Mouse (Mus musculus): ENCODE data around the gene Ccdc171.
"Not testable (repeated sequence)": the region's sequence is repeated elsewhere in the genome, so short reads cannot be mapped to it uniquely, and the experiment has no call there.

Ccdc171 gene

GRCm38 (mm10) chr4:83657021-83657420 is 131.7 kb downstream of the Ccdc171 start:
- no peak for DNase-seq (ENCODE audit: low spot score)

GRCm38 (mm10) chr4:83658415-83658814 is 133.1 kb downstream of the Ccdc171 start:
- DNase-seq (ENCODE audit: low spot score), result no peak

DNA sequence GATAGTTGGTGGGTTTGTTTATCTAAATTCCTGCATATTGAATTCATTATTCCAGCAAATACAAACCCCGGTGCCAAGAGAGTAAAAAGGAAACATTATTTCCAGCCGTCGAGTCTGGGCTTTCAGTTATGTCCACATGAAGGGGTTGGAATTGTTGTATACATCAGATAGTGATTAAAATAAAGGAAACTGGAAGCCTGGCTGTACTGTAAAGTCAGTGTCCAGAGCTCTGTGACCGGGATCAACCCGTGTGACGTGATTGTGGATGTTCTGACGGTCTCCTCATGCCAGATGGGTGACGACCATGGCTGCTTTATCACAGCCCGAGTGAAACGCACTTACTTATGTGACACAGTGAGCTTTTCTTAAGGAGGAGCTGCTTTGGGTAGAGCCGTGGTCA is 134.1 kb downstream of the Ccdc171 start:
- no peak for DNase-seq (ENCODE audit: low spot score)

GRCm38 (mm10) chr4:83661519-83662271 is 136.3 kb downstream of the Ccdc171 start:
- DNase-seq (ENCODE audit: low spot score), result no peak

DNA sequence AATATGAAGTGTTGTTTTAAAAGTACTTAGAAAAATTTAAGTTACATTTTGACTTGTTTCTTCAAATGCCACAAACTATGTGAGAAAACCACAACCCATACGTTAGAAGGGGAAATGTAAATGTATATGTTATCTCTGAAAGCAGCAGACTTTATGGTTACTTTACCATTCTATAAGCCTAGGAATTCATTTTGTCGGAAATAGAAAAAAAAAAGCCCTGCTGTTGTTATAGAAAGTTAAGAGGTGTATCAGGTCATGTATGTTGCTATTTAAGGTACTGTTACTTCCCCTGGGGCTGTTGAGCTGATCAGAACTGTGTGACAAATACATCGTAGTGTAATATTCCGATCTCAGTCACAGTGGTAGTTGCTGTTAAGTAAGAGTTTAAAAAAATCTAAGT is 137.0 kb downstream of the Ccdc171 start:
- DNase-seq (ENCODE audit: low spot score), result no peak

- DNase-seq (ENCODE audit: low spot score), result no peak
Observed at GRCm38 (mm10) chr4:83669552-83669951, 144.2 kb downstream of the Ccdc171 start.

DNA sequence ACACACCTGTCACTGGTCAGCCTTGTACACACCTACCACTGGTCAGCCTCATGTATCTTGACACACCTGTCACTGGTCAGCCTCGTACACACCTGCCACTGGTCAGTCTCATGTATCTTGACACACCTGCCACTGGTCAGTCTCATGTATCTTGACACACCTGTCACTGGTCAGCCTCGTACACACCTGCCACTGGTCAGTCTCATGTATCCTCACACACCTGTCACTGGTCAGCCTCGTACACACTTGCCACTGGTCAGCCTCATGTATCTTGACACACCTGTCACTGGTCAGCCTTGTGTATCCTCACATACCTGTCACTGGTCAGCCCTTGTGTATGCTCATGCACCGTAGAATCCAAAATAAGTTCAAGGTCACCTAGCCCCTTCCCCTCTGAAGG is 150.0 kb downstream of the Ccdc171 start:
- not testable (repeated sequence) for DNase-seq (ENCODE audit: low spot score)

- no peak for DNase-seq (ENCODE audit: low spot score)
Observed at GRCm38 (mm10) chr4:83676444-83676843, 151.1 kb downstream of the Ccdc171 start.

DNA sequence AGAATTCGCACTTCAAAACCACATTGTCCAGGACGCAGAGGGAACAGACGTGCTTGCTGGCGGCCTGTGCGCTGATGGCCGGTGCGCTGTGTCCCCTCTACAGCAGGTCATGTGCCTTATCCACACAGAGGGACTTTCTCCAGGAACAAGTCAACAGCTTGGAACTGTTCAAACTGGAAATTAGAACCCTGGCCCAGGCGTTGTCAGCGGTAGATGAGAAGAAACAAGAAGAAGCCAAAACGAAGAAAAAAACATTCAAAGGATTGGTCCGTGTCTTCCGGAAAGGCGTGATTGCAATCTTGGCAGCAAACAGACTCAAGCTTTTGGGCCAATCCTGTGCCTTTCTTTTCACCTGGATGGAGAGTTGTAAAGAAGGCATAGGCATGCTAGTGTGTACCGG is 155.7 kb downstream of the Ccdc171 start:
- DNase-seq (ENCODE audit: low spot score), result no peak

DNA sequence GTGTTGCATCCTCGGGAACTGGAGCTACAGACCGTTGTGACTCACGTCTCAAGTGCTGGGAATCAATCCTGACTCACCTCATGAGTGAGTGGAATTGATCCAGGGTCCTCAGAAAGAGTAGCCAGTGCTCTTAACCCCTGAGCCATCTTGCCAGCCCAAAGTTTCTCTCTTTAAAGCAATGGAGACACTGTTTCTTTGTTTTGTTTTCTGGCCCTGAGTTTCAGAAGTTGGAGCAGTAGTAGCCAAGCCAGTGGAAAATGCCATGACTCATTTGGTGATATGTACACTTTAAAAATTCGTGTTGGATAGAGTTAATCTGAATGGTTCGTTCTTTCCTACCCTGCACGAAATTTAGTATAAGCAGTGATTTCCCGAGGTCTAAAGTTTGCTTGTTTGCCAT is 157.5 kb downstream of the Ccdc171 start:
- no peak for DNase-seq (ENCODE audit: low spot score)

- DNase-seq (ENCODE audit: low spot score), result no peak
Observed at GRCm38 (mm10) chr4:83700190-83700589, 174.8 kb downstream of the Ccdc171 start.

DNA sequence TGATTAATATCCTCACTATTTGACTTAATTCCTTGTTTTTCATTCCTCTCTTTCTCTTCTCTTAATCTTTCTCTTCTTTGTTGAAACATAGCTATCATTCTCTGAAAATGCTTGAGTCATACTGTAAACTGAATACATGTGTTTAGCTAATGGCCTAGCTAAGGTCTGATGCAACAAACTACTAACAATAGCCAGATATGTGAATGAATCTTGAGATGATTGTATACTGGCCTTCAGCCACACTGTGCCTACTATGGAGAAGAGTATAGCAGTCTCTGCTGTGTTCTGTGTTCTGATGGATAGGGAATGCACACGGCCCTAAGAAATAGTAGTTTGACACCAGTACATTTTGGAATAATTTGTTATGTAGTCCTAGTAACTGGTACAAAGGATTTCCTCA is 191.7 kb downstream of the Ccdc171 start:
- DNase-seq (ENCODE audit: low spot score), result no peak

DNA sequence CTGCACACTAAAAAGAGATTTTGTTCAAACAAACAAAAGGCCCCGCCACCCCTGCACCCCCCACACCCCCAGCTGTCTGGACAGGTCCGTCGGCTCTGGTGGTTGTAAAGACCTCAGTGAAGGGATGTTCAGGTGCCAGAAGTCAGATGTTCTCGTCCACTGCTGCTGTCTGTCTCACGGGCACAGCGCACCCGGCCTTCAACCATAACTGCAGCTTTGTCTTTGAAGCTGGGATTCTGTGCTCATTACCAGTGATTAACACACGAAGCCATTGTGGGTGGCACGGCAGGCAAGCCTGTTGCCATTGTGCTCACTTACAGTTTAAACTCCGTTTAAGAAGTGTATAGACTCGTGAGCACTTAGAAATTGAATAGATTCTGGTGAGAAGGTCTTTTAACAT is 194.5 kb downstream of the Ccdc171 start:
- no peak for DNase-seq (ENCODE audit: low spot score)

DNA sequence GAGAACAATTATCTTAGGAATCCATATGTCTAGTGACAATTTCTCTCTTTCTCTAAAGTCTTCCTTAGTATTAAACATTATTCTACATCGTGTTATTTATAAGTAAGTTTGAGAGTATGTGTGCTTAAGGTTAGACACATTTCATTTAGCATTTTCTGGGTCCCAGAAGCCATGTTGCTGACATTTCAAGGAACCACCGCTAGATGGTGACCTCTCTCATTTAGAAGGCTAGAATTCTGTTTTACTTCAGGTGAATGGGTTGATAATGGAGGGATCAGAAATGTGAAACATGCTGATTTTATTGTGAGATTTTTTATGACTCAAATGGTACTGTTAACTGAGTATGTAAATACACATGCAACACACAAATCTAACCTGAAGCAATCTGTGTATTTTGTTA is 199.8 kb downstream of the Ccdc171 start:
- no peak for DNase-seq (ENCODE audit: low spot score)

- DNase-seq (ENCODE audit: low spot score), result no peak
Observed at GRCm38 (mm10) chr4:83739137-83739890, 214.0 kb downstream of the Ccdc171 start.

DNA sequence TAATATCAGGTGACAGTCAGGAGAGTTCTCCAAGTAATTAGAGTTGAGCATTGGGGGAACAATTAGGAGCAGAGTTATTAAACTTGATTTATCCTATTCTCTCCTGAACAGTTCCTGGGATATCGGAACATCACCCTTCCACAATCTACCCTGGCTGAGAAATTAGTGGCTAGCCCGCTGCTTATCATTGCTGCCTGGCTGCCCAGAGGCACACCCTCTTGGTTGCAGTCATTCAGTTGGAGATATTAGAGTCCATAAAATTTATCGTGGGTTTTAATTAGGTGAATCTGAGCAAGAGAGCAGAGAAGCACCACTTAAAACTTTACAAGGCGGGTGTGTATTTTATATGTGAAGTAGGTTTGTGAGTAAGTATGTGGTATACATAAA is 214.5 kb downstream of the Ccdc171 start:
- DNase-seq (ENCODE audit: low spot score), result no peak

GRCm38 (mm10) chr4:83742806-83743460 is 217.6 kb downstream of the Ccdc171 start:
- DNase-seq (ENCODE audit: low spot score), result no peak

DNA sequence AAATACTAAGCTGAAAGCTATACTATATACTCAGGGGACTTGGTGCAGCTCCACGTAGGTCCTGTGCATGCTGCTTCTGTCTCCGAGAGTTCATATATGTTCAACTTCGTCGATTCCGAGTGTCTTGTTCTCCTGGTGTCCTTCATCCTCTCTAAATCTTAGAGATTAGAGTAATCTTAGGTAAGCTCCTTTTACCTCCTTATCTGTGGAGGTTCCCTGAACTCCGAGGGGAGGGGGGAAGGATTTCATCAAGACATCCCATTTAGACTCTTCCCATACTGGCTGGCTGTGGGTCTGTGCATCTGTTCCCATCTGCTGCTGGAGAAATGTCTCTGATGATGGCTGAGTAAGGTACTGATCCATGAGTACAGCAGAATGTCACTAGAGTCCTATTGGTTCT is 249.8 kb downstream of the Ccdc171 start:
- DNase-seq (ENCODE audit: low spot score), result no peak

- no peak for DNase-seq (ENCODE audit: low spot score)
Observed at GRCm38 (mm10) chr4:83780044-83780443, 254.7 kb downstream of the Ccdc171 start.

GRCm38 (mm10) chr4:83785115-83785514 is 259.8 kb downstream of the Ccdc171 start:
- no peak for DNase-seq (ENCODE audit: low spot score)

DNA sequence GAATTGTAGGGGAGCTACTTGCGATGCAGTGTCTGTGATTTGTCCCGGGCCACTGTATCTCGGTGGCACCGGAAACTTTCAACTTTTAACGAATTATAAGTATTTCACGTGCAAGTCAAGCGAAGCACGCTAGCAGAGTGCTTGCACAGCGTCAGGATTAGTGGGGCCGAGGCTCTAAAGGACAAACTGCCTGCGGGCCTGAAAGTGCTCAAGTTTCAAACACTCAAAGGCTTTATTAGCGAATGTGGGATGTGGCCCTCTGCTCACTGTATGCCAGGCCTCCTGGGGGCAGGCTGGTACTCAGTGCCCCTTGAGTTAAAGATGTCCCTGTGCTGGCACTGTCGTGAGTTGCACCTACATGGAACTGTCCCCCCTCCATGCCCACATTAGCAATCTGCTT is 266.5 kb downstream of the Ccdc171 start:
- DNase-seq (ENCODE audit: low spot score), result no peak

- DNase-seq (ENCODE audit: low spot score), result peak; percentile 25
Observed at GRCm38 (mm10) chr4:83794315-83794922, 269.1 kb downstream of the Ccdc171 start.

All from left cerebral cortex, adult 11 months (tissue).